Mouse (Mus musculus) gastrocnemius, postnatal 14 days (tissue): ENCODE results near the gene Sec24b. TPM values are rescaled to one million over a fixed set of nuclear protein-coding genes. Genes with fewer than 3 reads are reported as not detected.

Experiments used
- DNase-seq: peaks from one replicate; pipeline ENCODE4 v3.0.0; 2021; ENCODE audit warnings: mixed read lengths
- intact Hi-C: fragments of 180-260 bp; cut with DNase I; formaldehyde crosslinking; loops from one replicate; pipeline ENCODE4 v1.15.1; 2025; ENCODE audit warnings: low total_unique reads
- total RNA-seq, 2 experiments: library from RNA; stranded (reverse); gene quantifications; 2 replicates each; pipeline ENCODE4 v1.2.3; 2021

Gene Sec24b
- total RNA-seq, 2 experiments from 2014 or later = 20.8 to 21.8 TPM

- intact Hi-C loops = no loop called here
- DNase-seq = no peak
Measured at GRCm38 (mm10) chr3:130057569-130058345, 3.6 kb downstream of the Sec24b start.

GRCm38 (mm10) chr3:130055416-130056385 lies 5.7 kb downstream of the Sec24b start:
- intact Hi-C loops = no loop called here
- DNase-seq = no peak

- DNase-seq = no peak
- intact Hi-C loops = no loop called here
Measured at GRCm38 (mm10) chr3:130054587-130054986, 6.8 kb downstream of the Sec24b start.

GRCm38 (mm10) chr3:130053340-130054066 lies 7.8 kb downstream of the Sec24b start:
- intact Hi-C loops = no loop called here

DNA sequence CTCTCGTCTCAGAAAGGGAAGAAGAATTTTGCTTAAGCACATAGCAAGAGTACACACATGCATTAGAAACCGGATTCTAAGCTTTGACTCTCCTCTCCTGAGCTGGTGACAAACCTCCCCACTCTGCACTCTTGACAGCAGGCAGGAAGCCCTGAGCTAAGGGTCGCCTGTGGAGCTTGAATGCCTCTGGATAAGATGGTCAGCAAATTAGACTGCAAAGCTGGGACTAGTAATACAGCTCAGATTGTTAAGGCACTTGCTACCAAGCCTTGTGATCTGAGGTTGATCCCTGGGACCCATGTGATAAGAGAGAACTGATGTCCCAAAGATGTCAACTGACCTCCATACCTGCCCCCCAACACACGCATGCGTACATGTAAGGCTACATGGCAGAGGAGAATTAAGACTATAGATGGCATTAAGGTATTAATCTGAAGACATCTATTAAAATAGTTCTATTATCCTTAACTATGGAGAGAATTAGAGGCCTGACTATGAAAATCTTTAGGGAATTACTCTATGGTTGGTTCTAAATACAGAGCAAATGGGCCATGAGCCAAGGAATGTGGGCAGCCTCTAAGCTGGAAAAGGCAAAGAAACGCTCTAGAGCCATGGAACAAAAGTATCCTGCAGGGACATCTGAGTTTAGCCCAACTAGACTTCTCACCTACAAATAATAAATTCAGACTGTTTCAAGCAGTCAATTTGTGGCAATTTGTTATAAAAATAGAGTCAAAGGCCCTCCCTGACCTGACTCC lies 8.6 kb downstream of the Sec24b start:
- DNase-seq = no peak
- intact Hi-C loops = no loop called here

More at GRCm38 (mm10) chr3:130053340-130054066, 7.8 kb downstream of the Sec24b start:
- DNase-seq = no peak

DNA sequence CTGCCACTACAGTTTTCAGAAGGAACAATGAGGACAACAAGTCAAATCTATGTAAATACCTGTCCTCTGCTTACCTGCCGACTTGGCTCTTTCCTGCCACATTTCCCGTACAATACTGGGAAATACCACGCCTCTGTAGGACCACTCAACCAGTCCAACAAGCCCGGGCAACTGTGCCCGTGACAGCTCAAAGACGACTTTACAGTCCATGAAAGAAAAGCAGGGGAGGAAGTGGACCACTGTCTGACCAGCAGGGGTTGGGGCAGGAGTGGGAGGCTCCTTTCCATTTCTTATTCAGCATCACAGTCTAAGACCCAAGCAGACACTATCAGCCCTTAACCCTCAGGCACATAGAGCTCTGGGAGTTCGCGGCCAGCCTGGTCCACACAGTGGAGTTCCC lies 9.2 kb downstream of the Sec24b start:
- intact Hi-C loops = no loop called here
- DNase-seq = no peak

DNA sequence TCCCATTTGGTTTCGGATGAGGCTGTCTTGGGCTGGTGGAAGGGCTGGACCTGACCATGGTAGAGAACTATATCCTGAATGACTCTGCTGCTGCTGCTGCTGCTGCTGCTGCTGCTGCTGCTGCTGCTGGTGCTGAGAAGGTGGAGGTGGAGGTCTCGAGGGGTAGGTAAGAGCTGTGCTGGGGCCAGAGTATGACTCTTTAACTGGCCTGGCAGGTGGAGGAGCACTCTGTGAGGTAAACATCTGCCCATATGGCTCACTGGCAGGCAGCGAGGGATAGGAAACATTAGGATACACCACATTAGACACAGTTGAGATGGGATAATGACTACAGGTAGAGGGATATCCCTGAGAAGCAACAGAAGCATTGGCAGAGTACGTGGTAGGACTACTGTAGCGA lies 20.6 kb downstream of the Sec24b start:
- intact Hi-C loops = no loop called here

GRCm38 (mm10) chr3:130040017-130040416 lies 21.3 kb downstream of the Sec24b start:
- intact Hi-C loops = no loop called here
- no peak for DNase-seq

More for the DNA sequence above, 20.6 kb downstream of the Sec24b start:
- DNase-seq = no peak

DNA sequence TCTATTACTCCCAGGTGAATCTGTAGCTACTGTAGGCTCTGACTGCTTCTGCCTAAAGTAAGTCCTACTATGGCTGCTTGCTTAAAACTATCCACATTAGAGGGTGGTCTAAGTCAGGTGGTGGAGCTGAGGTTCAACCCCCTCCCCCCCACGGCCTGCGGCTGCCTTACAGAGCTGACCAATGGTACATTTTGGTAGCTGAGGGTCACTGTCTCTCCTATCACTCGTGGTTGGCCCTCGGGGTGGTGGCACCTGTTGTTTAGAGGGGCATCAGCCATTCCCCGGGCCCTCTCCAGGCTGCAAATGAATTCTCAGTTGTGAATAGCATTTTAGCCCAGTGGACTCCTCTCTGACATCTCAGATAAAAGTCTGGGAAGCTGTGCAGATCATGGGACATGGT lies 32.6 kb downstream of the Sec24b start:
- intact Hi-C loops = no loop called here
- no peak for DNase-seq

DNA sequence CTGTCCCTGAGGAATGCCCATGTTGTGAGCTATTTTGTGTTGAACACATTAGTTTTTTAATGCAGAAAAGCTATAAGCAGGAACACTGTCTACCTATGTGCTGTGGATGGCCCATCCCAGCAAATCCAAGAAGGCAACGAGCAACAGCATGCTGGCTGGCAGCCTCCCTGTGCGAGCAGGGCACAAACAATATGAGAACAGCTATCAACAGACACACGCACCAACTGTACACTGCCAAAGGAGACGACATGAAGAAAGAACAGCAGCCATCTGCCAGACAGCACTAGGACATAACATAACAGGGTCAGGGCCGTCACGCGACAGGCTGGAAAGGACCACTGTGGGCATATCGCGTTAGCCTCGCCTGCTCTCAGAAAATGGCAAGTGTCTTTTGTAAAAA lies 35.2 kb downstream of the Sec24b start:
- intact Hi-C loops = no loop called here
- DNase-seq = no peak

- intact Hi-C loops = no loop called here
- DNase-seq = no peak
Measured at GRCm38 (mm10) chr3:130025556-130025955, 35.8 kb downstream of the Sec24b start.

- intact Hi-C loops = no loop called here
- DNase-seq = no peak
Measured at GRCm38 (mm10) chr3:130012943-130013342, 48.4 kb downstream of the Sec24b start.

GRCm38 (mm10) chr3:130011236-130011635 lies 50.1 kb downstream of the Sec24b start:
- intact Hi-C loops = no loop called here
- DNase-seq = no peak

GRCm38 (mm10) chr3:130006141-130006540 lies 55.2 kb downstream of the Sec24b start:
- DNase-seq = no peak
- intact Hi-C loops = no loop called here

DNA sequence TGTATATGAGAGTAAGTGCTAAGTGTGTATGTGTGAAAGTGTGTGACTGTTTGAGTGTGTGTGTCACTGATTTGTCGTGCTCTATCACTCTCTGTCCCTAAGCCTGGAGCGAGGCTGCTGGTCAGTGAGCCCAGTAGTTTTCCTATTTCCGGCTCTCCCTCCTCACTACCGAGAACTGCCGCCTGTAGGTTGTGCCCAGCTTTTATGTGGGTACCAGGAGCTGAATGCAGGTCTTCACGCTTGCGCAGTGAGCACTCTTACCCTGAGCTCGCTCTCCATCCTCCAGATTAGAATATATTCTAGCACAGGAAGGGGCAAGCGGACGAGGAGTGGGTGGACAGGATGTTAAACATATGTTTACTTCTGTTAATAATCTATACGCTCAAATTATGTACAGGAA lies 60.4 kb downstream of the Sec24b start:
- no peak for DNase-seq
- intact Hi-C loops = no loop called here

DNA sequence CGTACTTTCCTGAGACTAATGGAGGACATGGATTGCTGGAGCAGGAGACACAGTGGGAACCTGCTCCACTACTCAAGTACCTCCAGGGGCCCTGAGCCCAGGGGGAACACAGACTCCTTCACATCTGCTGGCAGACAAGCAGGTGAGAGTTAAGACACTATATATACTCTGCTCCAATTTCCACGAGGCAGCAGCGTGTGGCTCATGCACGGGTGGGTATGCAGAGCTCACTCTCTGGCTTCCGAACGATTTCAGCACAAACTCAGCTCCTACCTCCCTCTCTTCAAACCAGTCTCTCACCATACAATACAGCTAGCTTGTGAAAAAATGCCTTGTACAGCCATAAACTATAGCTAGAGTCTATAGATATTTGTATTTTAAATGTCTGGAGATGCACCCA lies 62.8 kb downstream of the Sec24b start:
- DNase-seq = no peak
- intact Hi-C loops = no loop called here

GRCm38 (mm10) chr3:129998001-129998400 lies 63.4 kb downstream of the Sec24b start:
- intact Hi-C loops = no loop called here

DNA sequence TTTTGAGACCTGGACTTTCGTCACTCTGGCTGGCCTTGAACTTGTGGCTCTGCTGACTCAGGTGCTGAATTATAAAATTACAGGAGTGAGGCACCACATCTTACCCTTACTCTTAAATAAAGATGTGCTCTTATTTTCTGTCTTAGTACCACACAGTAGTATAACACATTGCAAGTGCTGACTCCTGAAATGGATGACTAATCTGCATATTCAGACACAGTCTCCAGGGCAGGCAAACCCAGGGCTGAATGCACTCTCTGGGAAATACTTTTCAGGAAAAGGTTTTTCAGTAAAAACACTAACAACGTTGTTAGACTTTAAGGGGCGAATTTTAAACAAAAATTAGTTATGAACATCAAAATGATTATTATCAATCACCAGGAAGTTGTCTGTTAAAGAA lies 64.0 kb downstream of the Sec24b start:
- DNase-seq = no peak
- intact Hi-C loops = no loop called here

More at GRCm38 (mm10) chr3:129998001-129998400, 63.4 kb downstream of the Sec24b start:
- no peak for DNase-seq

- no peak for DNase-seq
- intact Hi-C loops = no loop called here
Measured at GRCm38 (mm10) chr3:129987297-129987696, 74.1 kb downstream of the Sec24b start.
